Mouse (Mus musculus): Measurements from ENCODE around the gene Hs3st3a1.

The Hs3st3a1 gene

GRCm38 (mm10) chr11:64549955-64550354, 114.8 kb downstream of the Hs3st3a1 start:
- DNase-seq (ENCODE audit: low read depth in 1 of 2, low spot score in 2 of 2) = no peak

- DNase-seq (ENCODE audit: low read depth in 1 of 2, low spot score in 2 of 2) = no peak
Measured at GRCm38 (mm10) chr11:64558282-64558681, 123.2 kb downstream of the Hs3st3a1 start.

GRCm38 (mm10) chr11:64559388-64559787, 124.3 kb downstream of the Hs3st3a1 start:
- DNase-seq (ENCODE audit: low read depth in 1 of 2, low spot score in 2 of 2) = no peak

- DNase-seq (ENCODE audit: low read depth in 1 of 2, low spot score in 2 of 2) = no peak
Measured at GRCm38 (mm10) chr11:64560471-64560870, 125.3 kb downstream of the Hs3st3a1 start.

GRCm38 (mm10) chr11:64562771-64563170, 127.6 kb downstream of the Hs3st3a1 start:
- no peak for DNase-seq (ENCODE audit: low read depth in 1 of 2, low spot score in 2 of 2)

Data from monocyte, adult 2 months (primary cell).